Mouse (Mus musculus): Measurements from ENCODE around the gene Smagp. TPM values are rescaled to one million over a fixed set of nuclear protein-coding genes. Genes with fewer than 3 reads are reported as not detected.

Gene Smagp
- polyA plus RNA-seq, 1 experiment from 2014 or later, result 40.6 TPM

GRCm38 (mm10) chr15:100655201-100655600, 18.5 kb upstream of the Smagp start:
- Histone ChIP-seq H3K27me3 (ENCODE audit: control insufficient read depth, insufficient read depth, low read length) (no peaks in the 10 kb centered on the region), H3K36me3 (ENCODE audit: control insufficient read depth, insufficient read depth, low read length) (no peaks in the 10 kb centered on the region), H3K9me3 (replicated peaks; ENCODE audit: control insufficient read depth, low read length) (no peaks in the 10 kb centered on the region), H3K4me1 (ENCODE audit: control insufficient read depth, insufficient read depth, low read length) (no peaks in the 10 kb centered on the region), H3K4me2 (ENCODE audit: low read depth, low read length) (no peak overlapping the region), H3K4me3 (replicated peaks; ENCODE audit: low read length) (no peak overlapping the region), H3K27ac (ENCODE audit: low read length) (no peak overlapping the region), H3K9ac (ENCODE audit: low read length) (no peak overlapping the region)
- ATAC-seq (ENCODE audit: insufficient read depth, low FRiP score), result no peak
- 85% methylated on average over 5 of the region's 5 CpGs for WGBS

- Histone ChIP-seq H3K27ac (ENCODE audit: low read length) (no peak overlapping the region), H3K4me1 (ENCODE audit: control insufficient read depth, insufficient read depth, low read length) (no peaks in the 10 kb centered on the region), H3K4me2 (ENCODE audit: low read depth, low read length) (no peak overlapping the region), H3K36me3 (ENCODE audit: control insufficient read depth, insufficient read depth, low read length) (no peaks in the 10 kb centered on the region), H3K4me3 (replicated peaks; ENCODE audit: low read length) (no peak overlapping the region), H3K9ac (ENCODE audit: low read length) (no peak overlapping the region), H3K9me3 (replicated peaks; ENCODE audit: control insufficient read depth, low read length) (no peaks in the 10 kb centered on the region), H3K27me3 (ENCODE audit: control insufficient read depth, insufficient read depth, low read length) (no peaks in the 10 kb centered on the region)
- WGBS, result 79% methylated on average over 1 of the region's 1 CpGs
- ATAC-seq (ENCODE audit: insufficient read depth, low FRiP score), result no peak
These were observed 17.5 kb upstream of the Smagp start for GRCm38 (mm10) chr15:100654271-100654670.

- no peak overlapping the region for H3K4me3 ChIP-seq (replicated peaks; ENCODE audit: low read length)
- no peaks in the 10 kb centered on the region for H3K9me3 ChIP-seq (replicated peaks; ENCODE audit: control insufficient read depth, low read length)
- no peaks in the 10 kb centered on the region for H3K36me3 ChIP-seq (ENCODE audit: control insufficient read depth, insufficient read depth, low read length)
- H3K27ac ChIP-seq (ENCODE audit: low read length), result peak overlapping the region; percentile 53
- no peak overlapping the region for H3K4me2 ChIP-seq (ENCODE audit: low read depth, low read length)
- H3K27me3 ChIP-seq (ENCODE audit: control insufficient read depth, insufficient read depth, low read length), result no peaks in the 10 kb centered on the region
- 53% methylated on average over 9 of the region's 9 CpGs for WGBS
- no peaks in the 10 kb centered on the region for H3K4me1 ChIP-seq (ENCODE audit: control insufficient read depth, insufficient read depth, low read length)
- H3K9ac ChIP-seq (ENCODE audit: low read length), result no peak overlapping the region
- peak; percentile 93 for ATAC-seq (ENCODE audit: insufficient read depth, low FRiP score)
These were observed 14.9 kb upstream of the Smagp start for GRCm38 (mm10) chr15:100651610-100652009.

GRCm38 (mm10) chr15:100650111-100650510, 13.4 kb upstream of the Smagp start:
- Histone ChIP-seq H3K4me3 (replicated peaks; ENCODE audit: low read length) (no peak overlapping the region), H3K27me3 (ENCODE audit: control insufficient read depth, insufficient read depth, low read length) (no peaks in the 10 kb centered on the region), H3K4me1 (ENCODE audit: control insufficient read depth, insufficient read depth, low read length) (no peaks in the 10 kb centered on the region), H3K9ac (ENCODE audit: low read length) (no peak overlapping the region), H3K4me2 (ENCODE audit: low read depth, low read length) (no peak overlapping the region), H3K9me3 (replicated peaks; ENCODE audit: control insufficient read depth, low read length) (no peaks in the 10 kb centered on the region), H3K36me3 (ENCODE audit: control insufficient read depth, insufficient read depth, low read length) (no peaks in the 10 kb centered on the region), H3K27ac (ENCODE audit: low read length) (no peak overlapping the region)
- 83% methylated on average over 10 of the region's 10 CpGs for WGBS
- ATAC-seq (ENCODE audit: insufficient read depth, low FRiP score), result no peak

GRCm38 (mm10) chr15:100646161-100646560, 9.4 kb upstream of the Smagp start:
- H3K4me1 ChIP-seq (ENCODE audit: control insufficient read depth, insufficient read depth, low read length), result no peaks in the 10 kb centered on the region
- no peak for ATAC-seq (ENCODE audit: insufficient read depth, low FRiP score)
- H3K9me3 ChIP-seq (replicated peaks; ENCODE audit: control insufficient read depth, low read length), result no peaks in the 10 kb centered on the region
- no peak overlapping the region for H3K9ac ChIP-seq (ENCODE audit: low read length)
- H3K27ac ChIP-seq (ENCODE audit: low read length), result no peak overlapping the region
- no peak overlapping the region for H3K4me3 ChIP-seq (replicated peaks; ENCODE audit: low read length)
- WGBS, result 76% methylated on average over 6 of the region's 6 CpGs
- no peaks in the 10 kb centered on the region for H3K36me3 ChIP-seq (ENCODE audit: control insufficient read depth, insufficient read depth, low read length)
- no peak overlapping the region for H3K4me2 ChIP-seq (ENCODE audit: low read depth, low read length)
- no peaks in the 10 kb centered on the region for H3K27me3 ChIP-seq (ENCODE audit: control insufficient read depth, insufficient read depth, low read length)

- 86% methylated on average over 7 of the region's 7 CpGs for WGBS
- H3K4me2 ChIP-seq (ENCODE audit: low read depth, low read length), result no peak overlapping the region
These were observed 5.7 kb upstream of the Smagp start for GRCm38 (mm10) chr15:100642451-100642850.

GRCm38 (mm10) chr15:100641226-100641810, 4.6 kb upstream of the Smagp start:
- WGBS, result 59% methylated on average over 16 of the region's 16 CpGs
- Histone ChIP-seq H3K4me3 (replicated peaks; ENCODE audit: low read length) (no peak overlapping the region), H3K9ac (ENCODE audit: low read length) (no peak overlapping the region), H3K4me2 (ENCODE audit: low read depth, low read length) (no peak overlapping the region), H3K27me3 (ENCODE audit: control insufficient read depth, insufficient read depth, low read length) (peaks cover 12% of the 10 kb centered on the region), H3K36me3 (ENCODE audit: control insufficient read depth, insufficient read depth, low read length) (no peaks in the 10 kb centered on the region), H3K27ac (ENCODE audit: low read length) (no peak overlapping the region; the same call in 1 of the 2 replicates), H3K9me3 (replicated peaks; ENCODE audit: control insufficient read depth, low read length) (no peaks in the 10 kb centered on the region), H3K4me1 (ENCODE audit: control insufficient read depth, insufficient read depth, low read length) (peaks cover 7% of the 10 kb centered on the region)
- ATAC-seq (ENCODE audit: insufficient read depth, low FRiP score), result no peak

More at GRCm38 (mm10) chr15:100642451-100642850, 5.7 kb upstream of the Smagp start:
- Histone ChIP-seq H3K36me3 (ENCODE audit: control insufficient read depth, insufficient read depth, low read length) (no peaks in the 10 kb centered on the region), H3K9me3 (replicated peaks; ENCODE audit: control insufficient read depth, low read length) (no peaks in the 10 kb centered on the region), H3K9ac (ENCODE audit: low read length) (no peak overlapping the region), H3K27me3 (ENCODE audit: control insufficient read depth, insufficient read depth, low read length) (0 out of 2 replicates have a peak, but pooled peaks cover 5% of the 10 kb centered on the region), H3K27ac (ENCODE audit: low read length) (no peak overlapping the region), H3K4me3 (replicated peaks; ENCODE audit: low read length) (no peak overlapping the region), H3K4me1 (ENCODE audit: control insufficient read depth, insufficient read depth, low read length) (peaks cover 3% of the 10 kb centered on the region; the same call in 1 of the 2 replicates)
- ATAC-seq (ENCODE audit: insufficient read depth, low FRiP score), result no peak

- H3K9ac ChIP-seq (ENCODE audit: low read length), result no peak overlapping the region; the same call in 1 of the 2 replicates
- H3K36me3 ChIP-seq (ENCODE audit: control insufficient read depth, insufficient read depth, low read length), result no peaks in the 10 kb centered on the region
- peaks cover 7% of the 10 kb centered on the region for H3K4me1 ChIP-seq (ENCODE audit: control insufficient read depth, insufficient read depth, low read length)
- 60% methylated on average over 16 of the region's 16 CpGs for WGBS
- no peak for ATAC-seq (ENCODE audit: insufficient read depth, low FRiP score)
- peaks cover 21% of the 10 kb centered on the region for H3K27me3 ChIP-seq (ENCODE audit: control insufficient read depth, insufficient read depth, low read length)
- no peak overlapping the region for H3K4me2 ChIP-seq (ENCODE audit: low read depth, low read length)
- peak overlapping the region; percentile 57; the same call in 1 of the 2 replicates for H3K27ac ChIP-seq (ENCODE audit: low read length)
- H3K9me3 ChIP-seq (replicated peaks; ENCODE audit: control insufficient read depth, low read length), result no peaks in the 10 kb centered on the region
- no peak overlapping the region for H3K4me3 ChIP-seq (replicated peaks; ENCODE audit: low read length)
These were observed 3.4 kb upstream of the Smagp start for GRCm38 (mm10) chr15:100639972-100640750.

- H3K9ac ChIP-seq (ENCODE audit: low read length), result no peak overlapping the region
- no peak for ATAC-seq (ENCODE audit: insufficient read depth, low FRiP score)
- H3K27ac ChIP-seq (ENCODE audit: low read length), result no peak overlapping the region
- peak overlapping the region; percentile 87 for H3K4me2 ChIP-seq (ENCODE audit: low read depth, low read length)
- 13% methylated on average over 6 of the region's 6 CpGs for WGBS
- no peaks in the 10 kb centered on the region for H3K36me3 ChIP-seq (ENCODE audit: control insufficient read depth, insufficient read depth, low read length)
- no peaks in the 10 kb centered on the region for H3K9me3 ChIP-seq (replicated peaks; ENCODE audit: control insufficient read depth, low read length)
- peaks cover 14% of the 10 kb centered on the region for H3K4me1 ChIP-seq (ENCODE audit: control insufficient read depth, insufficient read depth, low read length)
- peak overlapping the region; percentile 61; the same call in 1 of the 2 replicates for H3K4me3 ChIP-seq (replicated peaks; ENCODE audit: low read length)
- H3K27me3 ChIP-seq (ENCODE audit: control insufficient read depth, insufficient read depth, low read length), result peaks cover 30% of the 10 kb centered on the region
These were observed 921 bp upstream of the Smagp start for GRCm38 (mm10) chr15:100637661-100638060.

All from stomach, embryonic 16.5 days (tissue).